Mouse (Mus musculus): Measurements from ENCODE around the gene Abcg8. TPM values are rescaled to one million over a fixed set of nuclear protein-coding genes. Genes with fewer than 3 reads are reported as not detected.

The Abcg8 gene
- polyA plus RNA-seq (2012; ENCODE audit: low replicate concordance): not detected in 2 replicates

DNA sequence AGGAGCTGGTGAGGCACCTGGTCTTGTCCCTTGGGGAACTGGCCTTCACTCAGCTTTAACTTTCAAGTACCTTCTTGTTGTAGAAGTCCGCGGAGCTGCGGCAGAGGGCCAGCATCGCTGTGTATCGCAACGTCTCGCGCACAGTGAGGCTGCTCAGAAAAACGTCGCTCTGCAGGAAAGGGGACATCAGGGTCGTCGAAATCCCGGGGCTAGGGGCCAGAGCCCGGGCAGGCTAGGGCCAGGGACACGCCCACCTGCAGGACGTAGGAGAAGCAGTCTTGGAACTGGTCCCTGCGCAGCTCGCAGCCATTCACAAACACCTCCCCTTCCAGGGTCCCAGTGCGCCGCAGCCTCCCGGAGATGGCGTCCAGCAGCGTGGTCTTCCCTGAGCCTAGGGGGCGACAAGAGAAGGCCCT lies at the start of gene Abcg8:
Gene Abcg8, plus strand, starts transcription at position 352 of the 416 bp plus-strand sequence.

GRCm38 (mm10) chr17:84682734-84683717 lies 6.9 kb downstream of the Abcg8 start, which contains the start of gene Abcg5:
Gene Abcg5 (minus strand): TSS chr17:84683011.

Other genes with a start within 250 kb of the Abcg8 start
- gene Thada, start 210.1 kb upstream of the Abcg8 start, polyA plus RNA-seq (2012; ENCODE audit: low replicate concordance): 0.84 and 2.8 TPM in 2 replicates
- 0.02 and 0.14 TPM in 2 replicates for gene Plekhh2, start 164.4 kb upstream of the Abcg8 start, polyA plus RNA-seq (2012; ENCODE audit: low replicate concordance)
- 0.27 and 0.81 TPM in 2 replicates for gene Dync2li1, start 49.8 kb upstream of the Abcg8 start, polyA plus RNA-seq (2012; ENCODE audit: low replicate concordance)
- not detected in 2 replicates for gene Abcg5, start 6.7 kb downstream of the Abcg8 start, polyA plus RNA-seq (2012; ENCODE audit: low replicate concordance)
- 4.8 and 11.3 TPM in 2 replicates for gene Lrpprc, start 114.5 kb downstream of the Abcg8 start, polyA plus RNA-seq (2012; ENCODE audit: low replicate concordance)

Data from leukemia stem cell, adult 10-12 weeks (primary cell).